Mouse (Mus musculus) right cerebral cortex, postnatal 4 days (tissue): ENCODE measurements around the gene Ntn1.

Source experiments
- DNase-seq: peaks from one replicate; pipeline ENCODE4 v3.0.0-alpha.2; 2022

The Ntn1 gene

GRCm38 (mm10) chr11:68405576-68405975 is 5.0 kb upstream of the Ntn1 start:
- DNase-seq: no peak

DNA sequence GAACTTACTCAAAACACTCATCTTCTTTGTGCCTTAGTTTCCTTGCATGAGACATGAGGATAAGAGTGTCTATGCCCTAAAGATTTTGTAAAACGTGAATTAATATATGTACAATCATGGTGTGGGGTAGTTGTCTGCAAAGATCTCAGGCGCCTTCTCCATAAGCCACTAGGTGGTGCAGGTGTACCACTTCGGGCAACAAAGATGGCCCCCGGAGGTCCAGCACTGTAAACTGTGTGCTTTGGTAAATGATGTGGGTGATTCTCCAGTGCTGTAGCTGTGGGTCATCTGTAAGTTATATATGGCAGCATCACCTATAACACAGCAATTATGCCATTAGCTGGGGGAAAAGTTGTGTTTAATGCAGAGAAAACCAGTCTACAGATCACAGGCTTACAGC is 3.6 kb upstream of the Ntn1 start:
- DNase-seq: no peak

- no peak for DNase-seq
Measured at GRCm38 (mm10) chr11:68401428-68401827, 805 bp upstream of the Ntn1 start.

DNA sequence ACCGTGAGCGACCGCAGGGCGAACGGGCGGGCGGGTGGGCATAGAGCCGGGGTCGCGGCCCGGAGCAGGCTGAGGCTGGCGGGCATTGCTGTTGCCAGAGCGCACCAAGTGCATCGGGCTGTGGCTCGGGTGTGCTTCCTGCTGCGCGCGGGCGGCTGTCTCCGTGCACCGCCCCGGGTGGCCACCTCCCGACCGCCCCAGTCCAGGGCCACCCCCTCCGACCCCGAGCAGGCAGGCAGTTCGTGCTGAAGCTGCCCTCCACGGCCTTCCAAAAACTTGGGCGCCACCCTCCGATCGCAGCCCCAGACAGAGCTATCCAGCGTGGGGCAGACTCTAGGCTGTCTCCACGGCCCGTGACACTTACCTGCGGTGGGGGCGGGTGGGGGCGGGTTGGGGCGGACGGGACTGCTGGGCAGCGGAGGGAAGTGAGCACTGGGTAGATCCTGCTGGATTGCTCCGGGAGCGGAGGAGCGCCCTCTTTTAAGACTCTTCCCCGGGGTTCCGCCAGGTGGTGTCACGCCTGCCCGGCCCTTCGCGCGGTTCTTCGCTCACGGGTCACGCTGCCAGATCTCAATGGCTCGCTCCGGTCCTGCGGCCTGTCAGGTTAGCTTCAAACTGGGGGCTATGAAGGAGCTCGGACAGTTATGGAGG is 477 bp downstream of the Ntn1 start:
- DNase-seq: peak; percentile 29

GRCm38 (mm10) chr11:68399548-68400020 is 1.0 kb downstream of the Ntn1 start:
- DNase-seq: peak; percentile 38

- DNase-seq: no peak
Measured at GRCm38 (mm10) chr11:68398891-68399547, 1.6 kb downstream of the Ntn1 start.

DNA sequence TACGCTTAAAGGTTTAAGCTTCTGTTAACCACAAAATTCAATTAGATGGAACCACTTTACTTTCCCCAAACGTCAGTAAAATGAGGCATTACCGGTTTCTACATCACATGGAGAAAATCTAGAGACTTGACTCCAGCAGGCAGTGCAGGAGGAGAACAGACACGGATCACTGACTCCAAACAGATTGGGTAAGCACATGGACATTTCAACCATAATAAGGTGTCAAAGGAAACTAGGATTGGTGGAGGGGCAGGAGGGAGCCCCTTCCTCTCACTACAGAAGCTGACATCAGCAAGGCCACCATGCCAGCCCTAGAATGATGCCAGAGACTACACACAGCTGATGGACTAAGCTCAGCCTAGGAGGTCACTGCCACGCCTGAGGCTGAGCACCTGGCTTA is 5.1 kb downstream of the Ntn1 start:
- DNase-seq: no peak

DNA sequence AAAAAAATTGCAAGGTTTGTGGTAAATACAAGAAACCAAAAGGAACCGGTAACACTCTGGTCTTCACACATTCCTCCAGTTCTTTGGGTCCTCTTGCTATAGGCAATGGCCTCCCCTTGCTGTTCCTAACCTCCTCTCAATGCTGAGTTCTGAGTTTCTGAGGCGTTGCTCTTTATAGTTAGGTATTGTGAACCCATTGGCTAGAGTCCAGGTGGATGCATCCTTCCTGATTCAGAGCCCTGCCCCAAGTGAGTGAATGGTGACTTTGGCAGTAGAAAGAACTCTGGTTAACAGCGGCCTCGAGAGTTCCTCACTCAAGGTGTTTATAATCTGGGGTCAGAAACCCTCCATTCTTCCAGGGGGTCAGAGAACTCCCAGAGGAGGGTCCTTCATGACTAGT is 5.9 kb downstream of the Ntn1 start:
- no peak for DNase-seq

GRCm38 (mm10) chr11:68393897-68394490 is 6.6 kb downstream of the Ntn1 start:
- DNase-seq: no peak

DNA sequence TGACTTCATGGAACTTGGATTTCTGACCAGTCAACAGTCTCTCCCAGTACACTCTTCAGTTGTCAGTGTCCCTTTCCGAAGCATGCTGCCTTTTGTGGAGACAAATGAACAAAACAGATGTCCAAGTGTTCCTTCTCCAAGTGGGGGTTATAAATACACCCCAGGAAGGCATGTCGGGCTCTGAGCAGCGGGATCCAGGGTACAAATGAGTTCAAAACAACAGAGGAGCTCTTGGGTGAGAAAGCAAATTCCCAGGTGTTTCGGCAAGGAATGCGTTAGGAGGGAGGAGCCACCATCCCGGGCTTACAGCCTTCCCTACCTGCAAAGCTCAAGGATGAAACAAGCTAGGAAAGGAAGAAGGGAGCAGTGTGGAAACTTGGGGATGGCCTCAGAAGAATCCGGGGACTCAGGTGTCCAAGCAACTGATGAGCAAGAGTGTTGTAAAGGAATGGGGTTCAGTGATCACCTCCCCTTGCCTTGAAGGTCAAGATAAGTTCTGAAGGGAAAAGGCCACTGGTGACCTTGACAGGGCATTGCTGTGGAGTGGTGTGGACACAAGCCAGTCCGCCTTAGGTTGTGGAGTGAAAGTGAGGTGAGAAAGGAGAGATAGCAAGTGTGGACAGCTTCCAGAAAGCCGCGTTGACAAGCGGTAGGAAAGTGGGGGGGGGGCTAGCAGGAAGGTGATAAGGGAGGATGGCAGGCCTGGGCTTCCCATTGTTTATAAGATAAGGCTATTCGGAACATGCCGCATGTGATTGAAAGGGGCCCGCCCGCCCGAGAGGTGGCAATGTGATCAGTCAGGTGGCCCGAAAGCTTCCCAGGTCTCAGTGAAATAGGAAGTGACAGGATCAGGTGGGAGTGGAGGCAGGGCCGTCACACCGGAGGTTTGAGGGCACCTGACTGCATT is 10.0 kb downstream of the Ntn1 start:
- DNase-seq: no peak

DNA sequence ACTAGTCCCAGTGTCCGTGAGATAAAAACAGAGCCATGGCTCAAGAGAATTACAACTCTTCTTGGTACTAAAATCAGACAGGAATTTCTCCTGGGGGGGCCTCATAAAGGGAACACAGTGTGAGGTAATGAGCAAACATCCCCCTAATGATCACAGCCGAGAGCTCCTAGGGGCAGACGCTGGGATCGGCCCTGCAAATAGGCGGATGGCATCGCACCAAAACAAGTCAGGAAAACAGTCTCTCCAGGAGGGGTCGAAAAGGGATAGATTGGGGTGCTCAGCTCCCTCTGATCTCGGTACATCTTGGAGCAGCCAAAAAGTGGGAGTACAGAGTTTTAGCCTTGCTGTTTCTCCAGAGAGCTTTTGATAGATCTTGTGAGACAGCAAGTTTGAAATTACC is 11.0 kb downstream of the Ntn1 start:
- DNase-seq: no peak

DNA sequence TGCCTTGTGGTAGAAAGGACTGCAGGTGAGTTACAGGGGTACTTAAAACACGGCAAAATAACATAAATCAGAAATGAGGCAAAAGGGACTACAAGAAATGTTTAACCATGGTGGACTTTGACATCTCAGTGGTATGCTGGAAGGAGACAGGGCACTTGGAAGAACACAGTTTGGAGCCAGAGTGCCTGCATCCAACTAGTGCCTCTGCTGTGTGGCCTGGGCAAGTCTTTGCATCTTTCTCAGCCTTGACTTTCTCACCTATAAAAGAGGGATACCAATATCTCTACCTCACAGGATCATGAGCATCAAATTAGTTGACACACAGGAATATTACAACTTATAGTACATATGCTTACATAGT is 12.0 kb downstream of the Ntn1 start:
- DNase-seq: no peak

DNA sequence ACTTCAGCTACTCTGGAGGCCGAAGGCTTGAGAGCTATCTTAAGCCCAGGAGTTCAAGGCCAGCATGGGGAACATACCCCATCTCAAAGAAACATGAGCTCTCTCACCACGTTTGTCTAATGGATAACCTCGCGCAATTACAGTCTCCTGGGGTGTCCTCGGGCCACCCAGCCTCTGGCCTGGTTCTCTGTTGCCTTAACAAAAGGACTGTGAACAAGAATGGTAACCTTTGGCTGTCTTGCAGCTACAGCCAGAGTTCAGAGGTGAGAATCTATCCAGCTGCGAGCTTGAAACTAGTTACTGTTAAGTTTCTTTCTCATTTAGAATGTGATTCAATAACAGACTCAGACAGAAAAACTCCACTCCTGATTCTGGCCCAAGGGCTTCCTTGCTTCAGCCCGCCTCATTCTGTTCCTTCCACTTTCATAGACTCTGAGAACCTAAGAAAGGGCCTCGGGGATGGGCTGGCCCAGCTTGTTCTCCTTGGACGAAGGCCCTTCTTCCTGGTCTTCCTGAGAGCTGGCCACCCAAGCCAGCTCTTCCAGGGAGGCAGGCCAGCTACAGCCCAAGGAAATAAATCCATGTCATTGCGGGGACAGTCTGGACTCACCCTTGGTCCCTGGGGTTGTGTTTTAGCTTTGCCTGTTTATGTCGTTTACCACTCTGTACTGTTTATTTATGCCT is 12.5 kb downstream of the Ntn1 start:
- DNase-seq: no peak

GRCm38 (mm10) chr11:68387441-68387760 is 13.2 kb downstream of the Ntn1 start:
- DNase-seq: no peak

GRCm38 (mm10) chr11:68386589-68387440 is 13.8 kb downstream of the Ntn1 start:
- peak; percentile 42 for DNase-seq

DNA sequence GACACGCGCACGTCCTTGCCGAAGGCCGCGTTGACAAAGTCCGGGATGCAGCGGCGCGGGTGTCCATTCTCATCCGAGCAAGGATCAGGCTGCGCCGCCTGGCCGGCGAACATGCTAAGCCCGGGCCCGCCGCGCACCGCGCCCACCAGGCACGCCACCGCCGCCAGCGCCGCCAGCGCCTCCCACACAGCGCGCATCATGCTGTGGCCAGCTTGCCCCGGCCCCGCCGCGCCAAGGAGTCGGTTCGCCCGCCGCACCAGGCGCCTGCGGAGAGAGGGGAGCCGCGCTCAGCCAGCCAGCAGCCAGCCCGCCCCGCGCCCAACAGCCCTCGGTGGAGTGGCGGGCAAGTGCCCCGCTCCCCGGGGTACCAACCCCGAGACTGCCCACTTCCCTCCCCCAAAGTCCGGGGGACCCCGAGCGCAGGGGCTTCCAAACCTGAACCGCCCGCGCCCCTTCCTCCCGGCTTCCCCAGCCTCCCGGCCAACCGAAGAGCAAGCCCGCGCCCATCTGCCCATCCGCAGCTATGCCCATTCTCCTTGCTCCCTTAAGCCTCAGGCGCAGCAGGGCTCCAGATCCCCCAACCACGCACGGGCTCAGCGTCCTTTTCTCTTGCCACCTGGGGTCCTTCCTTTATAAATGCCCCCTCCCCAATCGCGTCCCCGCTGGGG is 14.6 kb downstream of the Ntn1 start:
- peak; percentile 36 for DNase-seq

DNA sequence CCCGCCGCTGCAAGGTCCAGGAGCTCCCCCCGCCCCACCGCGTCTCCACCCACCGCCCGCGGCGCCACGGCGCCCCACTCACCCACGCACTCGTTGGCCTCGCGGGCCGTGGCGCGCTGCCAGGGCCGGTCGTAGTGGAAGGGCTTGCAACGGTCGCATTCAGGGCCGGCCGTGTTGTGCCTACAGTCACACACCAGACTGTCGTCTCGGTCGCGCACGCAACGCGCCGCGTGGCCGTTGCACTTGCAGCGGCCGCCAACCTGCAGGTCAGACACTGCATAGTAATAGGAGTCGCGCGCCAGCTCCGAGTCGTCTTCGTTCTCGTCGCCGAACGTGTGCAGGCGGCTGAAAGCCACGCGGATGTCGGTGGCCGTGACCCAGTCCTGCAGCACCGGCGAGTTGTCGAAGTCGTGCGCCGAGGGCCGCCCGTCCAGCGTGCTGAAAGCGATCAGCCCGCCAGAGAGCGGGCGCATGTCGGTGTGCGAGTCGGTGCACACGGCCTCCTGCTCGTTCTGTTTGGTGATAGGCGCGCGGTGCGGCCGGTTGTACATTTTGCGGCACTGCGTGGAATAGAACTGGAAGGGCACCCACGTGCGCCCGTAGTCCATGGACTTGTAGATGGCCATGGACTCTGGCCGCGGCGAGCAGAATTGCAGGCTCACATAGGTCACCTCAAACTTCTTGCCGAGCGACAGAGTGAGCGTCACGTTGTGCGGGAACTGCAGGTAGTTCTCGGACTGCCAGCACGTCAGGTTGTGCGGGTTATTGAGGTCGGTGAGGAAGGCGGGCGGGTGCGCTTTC is 15.4 kb downstream of the Ntn1 start:
- peak; percentile 42 for DNase-seq

GRCm38 (mm10) chr11:68384592-68385020 is 16.0 kb downstream of the Ntn1 start:
- no peak for DNase-seq

- DNase-seq: no peak
Measured at GRCm38 (mm10) chr11:68384131-68384530, 16.5 kb downstream of the Ntn1 start.

- no peak for DNase-seq
Measured at GRCm38 (mm10) chr11:68383519-68383918, 17.1 kb downstream of the Ntn1 start.
